Mouse (Mus musculus): ENCODE measurements around the gene Mt3. TPM values are rescaled to one million over a fixed set of nuclear protein-coding genes. Genes with fewer than 3 reads are reported as not detected.

The Mt3 gene
- polyA plus RNA-seq, 2 experiments, result 3.3 to 3.8 TPM

- no peak overlapping the region for H3K4me2 ChIP-seq (replicated peaks; ENCODE audit: low read depth, low read length, severe bottlenecking)
- ATAC-seq (ENCODE audit: low FRiP score, low read depth), result no peak
- no peaks in the 10 kb centered on the region; the same call in 1 of the 2 replicates for H3K9me3 ChIP-seq (ENCODE audit: control insufficient read depth, low read length)
- H3K27me3 ChIP-seq (ENCODE audit: control insufficient read depth, insufficient read depth, low read length), result no peaks in the 10 kb centered on the region
- no peak for TF ChIP-seq POLR2A (IDR thresholded peaks at IDR 0.05; ENCODE audit: borderline replicate concordance, extremely low read depth, insufficient read depth, insufficient read length)
- H3K36me3 ChIP-seq (ENCODE audit: control insufficient read depth, insufficient read depth, low read length), result no peaks in the 10 kb centered on the region
- no peak overlapping the region for H3K4me3 ChIP-seq (replicated peaks; ENCODE audit: low read length)
- no peak overlapping the region for H3K9ac ChIP-seq (ENCODE audit: low read depth, low read length, severe bottlenecking)
- H3K4me1 ChIP-seq (ENCODE audit: control insufficient read depth, insufficient read depth, low read length), result no peaks in the 10 kb centered on the region
- DNase-seq (ENCODE audit: low spot score), result no peak
- H3K27ac ChIP-seq (replicated peaks; ENCODE audit: low read depth, low read length), result no peak overlapping the region
- WGBS, result 95% methylated on average over 6 of the region's 6 CpGs
Measured at GRCm38 (mm10) chr8:94135556-94135955, 16.9 kb upstream of the Mt3 start.

- Histone ChIP-seq H3K4me2 (replicated peaks; ENCODE audit: low read depth, low read length, severe bottlenecking) (no peak overlapping the region), H3K9me3 (ENCODE audit: control insufficient read depth, low read length) (no peaks in the 10 kb centered on the region; the same call in 1 of the 2 replicates), H3K27ac (replicated peaks; ENCODE audit: low read depth, low read length) (no peak overlapping the region), H3K4me1 (ENCODE audit: control insufficient read depth, insufficient read depth, low read length) (no peaks in the 10 kb centered on the region), H3K27me3 (ENCODE audit: control insufficient read depth, insufficient read depth, low read length) (no peaks in the 10 kb centered on the region), H3K36me3 (ENCODE audit: control insufficient read depth, insufficient read depth, low read length) (no peaks in the 10 kb centered on the region), H3K4me3 (replicated peaks; ENCODE audit: low read length) (no peak overlapping the region), H3K9ac (ENCODE audit: low read depth, low read length, severe bottlenecking) (no peak overlapping the region)
- no peak for TF ChIP-seq POLR2A (IDR thresholded peaks at IDR 0.05; ENCODE audit: borderline replicate concordance, extremely low read depth, insufficient read depth, insufficient read length)
- no peak for DNase-seq (ENCODE audit: low spot score)
- 73% methylated on average over 7 of the region's 7 CpGs for WGBS
- ATAC-seq (ENCODE audit: low FRiP score, low read depth), result no peak
Measured at GRCm38 (mm10) chr8:94136192-94136591, 16.2 kb upstream of the Mt3 start.

DNA sequence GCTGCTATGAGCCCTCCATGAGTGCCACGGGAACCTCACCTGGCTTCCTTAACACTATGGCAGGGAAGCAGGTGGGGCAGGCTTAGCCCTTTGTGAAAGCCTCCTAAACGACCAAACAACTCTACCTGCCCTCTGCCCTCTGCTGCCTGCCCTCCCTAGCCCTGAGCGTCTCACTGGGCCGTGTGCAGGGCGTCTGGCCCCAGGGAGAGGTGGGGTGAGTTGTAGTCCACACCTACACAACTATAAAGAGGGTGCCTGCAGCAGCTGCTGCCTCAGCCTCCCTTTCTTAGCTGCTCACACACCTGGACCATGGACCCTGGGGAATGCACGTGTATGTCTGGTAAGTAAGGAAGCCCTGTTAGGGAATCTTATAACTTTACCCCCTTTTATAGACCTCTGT, 15.5 kb upstream of the Mt3 start, which contains the start of gene Mt4:
Gene Mt4, plus strand, starts transcription at position 265 of the 400 bp plus-strand sequence.
- no peak within 1 kb of the TSS for H3K4me2 ChIP-seq (replicated peaks; ENCODE audit: low read depth, low read length, severe bottlenecking)
- 29% methylated on average over 6 of the region's 6 CpGs for WGBS
- TF ChIP-seq POLR2A (IDR thresholded peaks at IDR 0.05; ENCODE audit: borderline replicate concordance, extremely low read depth, insufficient read depth, insufficient read length), result no peak

GRCm38 (mm10) chr8:94140266-94140795, 12.1 kb upstream of the Mt3 start:
- no peak overlapping the region for H3K4me2 ChIP-seq (replicated peaks; ENCODE audit: low read depth, low read length, severe bottlenecking)

More for the DNA sequence above, 15.5 kb upstream of the Mt3 start, which contains the start of gene Mt4:
- H3K4me1 ChIP-seq (ENCODE audit: control insufficient read depth, insufficient read depth, low read length), result no peaks in the 10 kb centered on the region
- no peak within 1 kb of the TSS for H3K27ac ChIP-seq (replicated peaks; ENCODE audit: low read depth, low read length)
- no peak for DNase-seq (ENCODE audit: low spot score)
- H3K9me3 ChIP-seq (ENCODE audit: control insufficient read depth, low read length), result no peaks in the 10 kb centered on the region; the same call in 1 of the 2 replicates
- H3K27me3 ChIP-seq (ENCODE audit: control insufficient read depth, insufficient read depth, low read length), result no peaks in the 10 kb centered on the region
- H3K4me3 ChIP-seq (replicated peaks; ENCODE audit: low read length), result no peak within 1 kb of the TSS
- H3K9ac ChIP-seq (ENCODE audit: low read depth, low read length, severe bottlenecking), result no peak within 1 kb of the TSS
- no peak for ATAC-seq (ENCODE audit: low FRiP score, low read depth)
- H3K36me3 ChIP-seq (ENCODE audit: control insufficient read depth, insufficient read depth, low read length), result no peaks in the 10 kb centered on the region

DNA sequence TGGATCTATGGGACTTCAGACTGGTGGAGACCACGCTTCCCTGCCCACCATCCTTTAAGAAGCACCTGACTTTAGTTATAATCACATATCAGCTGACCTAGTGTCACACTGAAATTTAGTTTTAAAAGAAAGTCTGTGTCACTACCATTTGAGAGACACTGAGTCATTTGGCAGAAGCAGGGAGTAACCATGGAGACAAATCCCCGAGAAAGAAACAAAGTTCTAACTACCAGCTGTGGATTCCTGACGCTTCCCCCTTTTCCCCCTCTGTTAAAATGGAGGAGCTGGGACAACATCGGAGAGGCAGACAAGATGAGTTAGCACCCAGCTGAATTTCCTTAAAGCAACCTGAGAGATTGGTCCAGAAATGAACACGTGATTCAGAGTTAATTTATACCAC, 4.2 kb upstream of the Mt3 start:
- no peak for TF ChIP-seq POLR2A (IDR thresholded peaks at IDR 0.05; ENCODE audit: borderline replicate concordance, extremely low read depth, insufficient read depth, insufficient read length)
- Histone ChIP-seq H3K36me3 (ENCODE audit: control insufficient read depth, insufficient read depth, low read length) (no peaks in the 10 kb centered on the region), H3K4me2 (replicated peaks; ENCODE audit: low read depth, low read length, severe bottlenecking) (no peak overlapping the region), H3K27me3 (ENCODE audit: control insufficient read depth, insufficient read depth, low read length) (0 out of 2 replicates have a peak, but pooled peaks cover under 1% of the 10 kb centered on the region), H3K4me3 (replicated peaks; ENCODE audit: low read length) (no peak overlapping the region), H3K4me1 (ENCODE audit: control insufficient read depth, insufficient read depth, low read length) (0 out of 2 replicates have a peak, but pooled peaks cover 10% of the 10 kb centered on the region), H3K9ac (ENCODE audit: low read depth, low read length, severe bottlenecking) (no peak overlapping the region), H3K27ac (replicated peaks; ENCODE audit: low read depth, low read length) (no peak overlapping the region), H3K9me3 (ENCODE audit: control insufficient read depth, low read length) (no peaks in the 10 kb centered on the region)
- 41% methylated on average over 5 of the region's 5 CpGs for WGBS
- ATAC-seq (ENCODE audit: low FRiP score, low read depth), result no peak
- no peak for DNase-seq (ENCODE audit: low spot score)

More at GRCm38 (mm10) chr8:94140266-94140795, 12.1 kb upstream of the Mt3 start:
- Histone ChIP-seq H3K27me3 (ENCODE audit: control insufficient read depth, insufficient read depth, low read length) (no peaks in the 10 kb centered on the region), H3K36me3 (ENCODE audit: control insufficient read depth, insufficient read depth, low read length) (no peaks in the 10 kb centered on the region), H3K27ac (replicated peaks; ENCODE audit: low read depth, low read length) (no peak overlapping the region), H3K4me1 (ENCODE audit: control insufficient read depth, insufficient read depth, low read length) (no peaks in the 10 kb centered on the region), H3K9me3 (ENCODE audit: control insufficient read depth, low read length) (no peaks in the 10 kb centered on the region), H3K9ac (ENCODE audit: low read depth, low read length, severe bottlenecking) (no peak overlapping the region), H3K4me3 (replicated peaks; ENCODE audit: low read length) (no peak overlapping the region)
- ATAC-seq (ENCODE audit: low FRiP score, low read depth) (no peak), DNase-seq (ENCODE audit: low spot score) (no peak)
- WGBS, result 88% methylated on average over 4 of the region's 4 CpGs
- no peak for TF ChIP-seq POLR2A (IDR thresholded peaks at IDR 0.05; ENCODE audit: borderline replicate concordance, extremely low read depth, insufficient read depth, insufficient read length)

Measured in limb, embryonic 14.5 days (tissue).